Mouse (Mus musculus): Measurements from ENCODE around the gene Cdc42bpa. TPM values are rescaled to one million over a fixed set of nuclear protein-coding genes. Genes with fewer than 3 reads are reported as not detected.

Cdc42bpa gene
- polyA plus RNA-seq, 2 experiments: 8.1 to 9.1 TPM

- H3K36me3 ChIP-seq (replicated peaks; ENCODE audit: control insufficient read depth, insufficient read depth, low read depth): no peaks in the 10 kb centered on the region
- no peak overlapping the region for H3K4me3 ChIP-seq (ENCODE audit: insufficient read depth in 1 of 2, low read depth in 2 of 2, low read length in 2 of 2)
- H3K4me1 ChIP-seq (replicated peaks; ENCODE audit: control insufficient read depth in 2 of 2, insufficient read depth in 2 of 2, low read length in 1 of 2): peaks cover 4 to 17% of the 10 kb centered on the region in 2 experiments
- 70% methylated on average over 9 of the region's 9 CpGs for WGBS (ENCODE audit: insufficient replicate concordance)
- no peaks in the 10 kb centered on the region for H3K27me3 ChIP-seq (ENCODE audit: control insufficient read depth, insufficient read depth, low read length)
- DNase-seq (ENCODE audit: low read depth in 3 of 3, low spot score in 3 of 3) (no peak), ATAC-seq (ENCODE audit: insufficient read depth) (no peak)
- H3K4me2 ChIP-seq (ENCODE audit: low read depth): no peak overlapping the region
- no peak overlapping the region for H3K27ac ChIP-seq
- H3K9ac ChIP-seq (replicated peaks): no peak overlapping the region
- TF ChIP-seq CTCF (IDR thresholded peaks at IDR 0.05; ENCODE audit: low read depth) (no peak), EP300 (IDR thresholded peaks at IDR 0.05; ENCODE audit: low read depth) (no peak)
- no peaks in the 10 kb centered on the region for H3K9me3 ChIP-seq (ENCODE audit: control insufficient read depth, low read length)
These were observed 233.8 kb downstream of the Cdc42bpa start for GRCm38 (mm10) chr1:180194048-180194447.

- ATAC-seq (ENCODE audit: insufficient read depth): peak; percentile 21
- 19% methylated on average over 9 of the region's 9 CpGs for WGBS (ENCODE audit: insufficient replicate concordance)
- H3K36me3 ChIP-seq (replicated peaks; ENCODE audit: control insufficient read depth, insufficient read depth, low read depth): no peaks in the 10 kb centered on the region
These were observed 234.7 kb downstream of the Cdc42bpa start for GRCm38 (mm10) chr1:180194781-180195471.

GRCm38 (mm10) chr1:180195703-180196381 is 235.6 kb downstream of the Cdc42bpa start:
- WGBS (ENCODE audit: insufficient replicate concordance): under 1% methylated on average over 57 of the region's 57 CpGs
- H3K9me3 ChIP-seq (ENCODE audit: control insufficient read depth, low read length): no peaks in the 10 kb centered on the region
- no peaks in the 10 kb centered on the region for H3K27me3 ChIP-seq (ENCODE audit: control insufficient read depth, insufficient read depth, low read length)
- peak; percentile 95 to 98 (median 97) for DNase-seq (ENCODE audit: low read depth in 3 of 3, low spot score in 3 of 3)
- peak overlapping the region; percentile 65 for H3K9ac ChIP-seq (replicated peaks)
- H3K27ac ChIP-seq: peak overlapping the region; percentile 4; the same call in 1 of the 2 replicates
- peaks cover 4 to 17% of the 10 kb centered on the region in 2 experiments for H3K4me1 ChIP-seq (replicated peaks; ENCODE audit: control insufficient read depth in 2 of 2, insufficient read depth in 2 of 2, low read length in 1 of 2)
- no peaks in the 10 kb centered on the region for H3K36me3 ChIP-seq (replicated peaks; ENCODE audit: control insufficient read depth, insufficient read depth, low read depth)
- H3K4me2 ChIP-seq (ENCODE audit: low read depth): peak overlapping the region; percentile 81
- peak; percentile 99 for ATAC-seq (ENCODE audit: insufficient read depth)
- peak overlapping the region; percentile 62 to 64 for H3K4me3 ChIP-seq (ENCODE audit: insufficient read depth in 1 of 2, low read depth in 2 of 2, low read length in 2 of 2)
- TF ChIP-seq EP300 (IDR thresholded peaks at IDR 0.05; ENCODE audit: low read depth) (peak; percentile 31; the same call in 1 of the 2 replicates), CTCF (IDR thresholded peaks at IDR 0.05; ENCODE audit: low read depth) (no peak)

More at GRCm38 (mm10) chr1:180194781-180195471, 234.7 kb downstream of the Cdc42bpa start:
- Histone ChIP-seq H3K4me2 (ENCODE audit: low read depth) (peak overlapping the region; percentile 79), H3K27me3 (ENCODE audit: control insufficient read depth, insufficient read depth, low read length) (no peaks in the 10 kb centered on the region), H3K4me3 (ENCODE audit: insufficient read depth in 1 of 2, low read depth in 2 of 2, low read length in 2 of 2) (peak overlapping the region; percentile 62 to 64), H3K27ac (no peak overlapping the region), H3K9me3 (ENCODE audit: control insufficient read depth, low read length) (no peaks in the 10 kb centered on the region), H3K4me1 (replicated peaks; ENCODE audit: control insufficient read depth in 2 of 2, insufficient read depth in 2 of 2, low read length in 1 of 2) (peaks cover 4 to 17% of the 10 kb centered on the region in 2 experiments), H3K9ac (replicated peaks) (peak overlapping the region; percentile 44)
- DNase-seq (ENCODE audit: low read depth in 3 of 3, low spot score in 3 of 3): peak in 2 of 3 experiments; percentile 26 to 45
- no peak for TF ChIP-seq EP300 (IDR thresholded peaks at IDR 0.05; ENCODE audit: low read depth)
- no peak for TF ChIP-seq CTCF (IDR thresholded peaks at IDR 0.05; ENCODE audit: low read depth)

GRCm38 (mm10) chr1:180196508-180196907 is 236.2 kb downstream of the Cdc42bpa start:
- Histone ChIP-seq H3K36me3 (replicated peaks; ENCODE audit: control insufficient read depth, insufficient read depth, low read depth) (no peaks in the 10 kb centered on the region), H3K9ac (replicated peaks) (peak overlapping the region; percentile 65; the same call in 1 of the 2 replicates), H3K27me3 (ENCODE audit: control insufficient read depth, insufficient read depth, low read length) (no peaks in the 10 kb centered on the region), H3K27ac (no peak overlapping the region), H3K4me1 (replicated peaks; ENCODE audit: control insufficient read depth in 2 of 2, insufficient read depth in 2 of 2, low read length in 1 of 2) (peaks cover 4 to 17% of the 10 kb centered on the region in 2 experiments), H3K4me2 (ENCODE audit: low read depth) (peak overlapping the region; percentile 81), H3K4me3 (ENCODE audit: insufficient read depth in 1 of 2, low read depth in 2 of 2, low read length in 2 of 2) (peak overlapping the region in 1 of 2 experiments; percentile 46; a peak in 2 of 4 replicates), H3K9me3 (ENCODE audit: control insufficient read depth, low read length) (no peaks in the 10 kb centered on the region)
- WGBS (ENCODE audit: insufficient replicate concordance): 83% methylated on average over 9 of the region's 9 CpGs
- DNase-seq (ENCODE audit: low read depth in 3 of 3, low spot score in 3 of 3): no peak
- TF ChIP-seq CTCF (IDR thresholded peaks at IDR 0.05; ENCODE audit: low read depth) (no peak), EP300 (IDR thresholded peaks at IDR 0.05; ENCODE audit: low read depth) (no peak)
- ATAC-seq (ENCODE audit: insufficient read depth): no peak

GRCm38 (mm10) chr1:180197956-180198355 is 237.7 kb downstream of the Cdc42bpa start:
- Histone ChIP-seq H3K36me3 (replicated peaks; ENCODE audit: control insufficient read depth, insufficient read depth, low read depth) (no peaks in the 10 kb centered on the region), H3K27me3 (ENCODE audit: control insufficient read depth, insufficient read depth, low read length) (no peaks in the 10 kb centered on the region), H3K27ac (no peak overlapping the region), H3K4me3 (ENCODE audit: insufficient read depth in 1 of 2, low read depth in 2 of 2, low read length in 2 of 2) (no peak overlapping the region), H3K9ac (replicated peaks) (no peak overlapping the region), H3K4me2 (ENCODE audit: low read depth) (no peak overlapping the region), H3K9me3 (ENCODE audit: control insufficient read depth, low read length) (no peaks in the 10 kb centered on the region), H3K4me1 (replicated peaks; ENCODE audit: control insufficient read depth in 2 of 2, insufficient read depth in 2 of 2, low read length in 1 of 2) (peaks cover 4 to 17% of the 10 kb centered on the region in 2 experiments)
- 70% methylated on average over 3 of the region's 3 CpGs for WGBS (ENCODE audit: insufficient replicate concordance)
- ATAC-seq (ENCODE audit: insufficient read depth): no peak
- TF ChIP-seq EP300 (IDR thresholded peaks at IDR 0.05; ENCODE audit: low read depth) (no peak), CTCF (IDR thresholded peaks at IDR 0.05; ENCODE audit: low read depth) (no peak)
- DNase-seq (ENCODE audit: low read depth in 3 of 3, low spot score in 3 of 3): no peak
